Mouse (Mus musculus) adrenal gland, postnatal 4 days (tissue): ENCODE data around the gene Ficd. TPM values are rescaled to one million over a fixed set of nuclear protein-coding genes. Genes with fewer than 3 reads are reported as not detected.

Experiments
- DNase-seq, 2 experiments: peaks; one replicate each; pipeline ENCODE4 v3.0.0; 2021 to 2022; ENCODE audit warnings: low spot score in 2 of 2, mixed read lengths in 2 of 2
- total RNA-seq, 2 experiments: library from RNA; stranded (reverse); gene quantifications; 2 replicates each; pipeline ENCODE4 v1.2.3; 2021

Ficd gene
- total RNA-seq, 2 experiments from 2014 or later, result 10.7 to 13.6 TPM

DNA sequence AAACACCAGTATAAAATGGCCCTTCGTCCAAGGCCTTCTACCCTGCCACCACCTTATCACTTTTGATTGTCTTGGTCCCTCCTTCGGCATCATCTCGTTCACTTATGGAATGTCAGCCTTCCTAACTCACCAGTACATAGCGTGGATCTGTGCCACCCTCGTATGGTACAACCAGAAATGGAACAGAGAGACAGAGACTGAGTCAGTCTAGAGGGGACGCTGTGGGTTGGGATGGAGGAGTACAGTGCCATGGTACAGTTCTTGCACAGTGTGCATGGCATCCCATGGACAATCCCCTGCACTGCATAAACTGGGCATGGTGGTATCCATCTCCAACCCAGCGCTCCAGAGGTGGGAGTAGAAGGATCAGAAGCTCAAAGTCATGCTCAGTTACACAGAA is 6.9 kb upstream of the Ficd start:
- no peak for DNase-seq

DNA sequence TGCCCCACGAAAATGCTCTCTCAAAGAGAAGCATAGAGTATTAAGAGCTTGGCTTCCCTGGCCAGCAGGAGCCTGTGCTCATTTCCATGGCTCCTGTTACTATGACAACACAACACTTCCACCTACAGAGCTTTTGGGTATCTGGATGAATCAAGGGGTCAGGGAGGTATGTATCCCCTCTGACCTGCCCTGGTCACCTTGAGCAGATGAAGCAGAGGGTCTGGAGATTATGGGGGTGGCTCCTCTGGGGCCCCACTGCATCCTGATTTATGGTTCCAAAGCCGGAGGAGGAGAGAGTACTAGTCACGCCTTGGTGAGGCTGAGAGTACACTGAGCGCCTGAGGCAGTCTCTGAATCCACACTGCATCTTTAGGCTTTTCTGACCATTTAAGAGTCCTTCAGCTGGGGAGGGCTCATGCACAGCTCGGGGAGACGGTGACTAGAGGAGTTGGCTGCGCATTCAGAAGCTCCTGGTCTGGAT is 4.9 kb upstream of the Ficd start:
- DNase-seq, result no peak

DNA sequence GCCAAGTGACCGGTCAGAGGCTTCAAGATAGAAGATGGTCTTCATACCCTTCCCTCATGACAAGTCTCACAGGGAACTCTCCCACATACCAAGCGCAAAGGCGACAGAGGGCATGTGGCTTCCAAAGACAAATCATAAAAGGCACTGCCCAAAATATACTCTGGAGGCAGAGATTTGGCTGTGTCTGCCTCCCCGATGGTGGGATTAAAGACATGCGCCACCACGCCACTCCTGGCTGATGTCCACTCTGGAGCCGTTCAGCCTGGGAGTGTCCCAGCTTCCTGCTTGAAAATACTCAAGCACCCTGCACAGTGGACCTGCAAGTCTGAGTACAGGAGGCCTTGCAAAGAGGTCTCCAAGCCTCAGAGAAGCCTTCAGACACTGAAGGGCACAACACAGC is 4.4 kb upstream of the Ficd start:
- DNase-seq, result no peak

DNA sequence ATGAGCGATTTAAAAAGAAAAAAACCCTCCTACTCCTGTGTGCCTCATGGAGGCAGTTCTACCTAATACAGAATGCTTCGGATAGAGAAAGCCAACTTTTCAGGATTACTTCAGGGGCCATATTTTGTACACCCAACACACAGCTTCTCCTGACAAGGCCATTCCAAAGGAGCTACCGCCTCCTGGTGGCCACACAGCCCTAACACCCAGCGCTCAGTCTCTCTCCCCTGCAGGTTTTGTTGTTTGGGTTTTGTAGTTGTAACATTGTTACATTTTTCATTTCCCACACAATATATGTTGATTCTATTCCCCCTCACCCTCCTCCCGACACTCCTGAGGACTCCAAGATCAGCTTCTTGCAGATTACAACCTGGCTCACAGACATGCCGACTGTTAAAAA is 3.4 kb upstream of the Ficd start:
- no peak for DNase-seq

DNA sequence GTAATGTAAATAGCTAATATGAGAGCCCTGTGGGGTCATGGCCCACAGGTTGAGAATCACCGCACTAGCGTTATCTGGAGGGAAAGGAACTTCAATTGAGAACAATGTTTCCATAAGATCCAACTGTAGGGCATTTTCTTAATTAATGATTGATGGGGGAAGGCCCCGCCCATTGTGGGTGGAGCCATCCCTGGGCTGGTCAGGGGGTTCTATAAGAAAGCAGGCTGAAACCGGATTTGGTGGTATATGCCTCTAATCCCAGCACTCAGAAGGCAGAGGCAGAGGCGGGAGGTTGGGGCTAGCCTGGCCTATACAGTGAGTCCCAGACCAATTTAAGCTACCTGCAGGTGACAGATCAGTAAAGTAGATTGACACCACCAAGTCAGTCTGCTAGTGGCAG is 1.2 kb upstream of the Ficd start:
- DNase-seq, result no peak

DNA sequence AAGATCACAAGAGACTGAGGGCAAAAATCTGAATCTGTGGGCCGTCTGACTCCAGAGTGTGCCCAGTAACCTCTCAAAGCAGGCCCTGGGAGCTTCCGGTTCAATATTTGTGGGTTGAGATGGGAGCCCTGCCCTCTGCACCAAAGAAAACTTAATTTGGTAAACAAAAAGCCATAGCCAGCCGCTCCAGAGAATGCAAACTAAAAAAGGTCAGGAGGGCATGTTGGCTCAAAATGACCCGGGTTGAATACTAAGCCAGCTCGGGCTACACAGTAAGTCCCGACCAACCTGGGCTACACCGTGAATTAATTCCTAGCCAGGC is 619 bp upstream of the Ficd start:
- no peak for DNase-seq

DNA sequence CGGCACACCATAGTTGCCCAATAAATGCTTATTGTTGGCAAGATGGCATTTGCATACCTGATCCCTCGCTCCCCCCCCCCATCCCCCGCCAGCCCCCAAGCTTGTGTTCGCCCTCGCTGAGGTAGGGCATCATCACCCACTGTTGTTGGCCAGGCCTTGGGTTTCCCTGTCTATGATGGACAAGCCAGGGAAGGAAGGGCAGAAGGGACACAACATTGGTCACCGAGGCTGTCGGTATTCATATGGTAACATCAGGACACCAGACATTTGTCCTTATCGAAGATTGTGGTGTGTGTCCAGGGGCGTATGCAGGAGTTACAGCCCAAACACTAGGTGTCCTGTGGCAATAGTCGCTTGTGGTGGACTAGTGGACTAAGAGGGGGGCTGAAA is 505 bp downstream of the Ficd start:
- DNase-seq, result no peak

DNA sequence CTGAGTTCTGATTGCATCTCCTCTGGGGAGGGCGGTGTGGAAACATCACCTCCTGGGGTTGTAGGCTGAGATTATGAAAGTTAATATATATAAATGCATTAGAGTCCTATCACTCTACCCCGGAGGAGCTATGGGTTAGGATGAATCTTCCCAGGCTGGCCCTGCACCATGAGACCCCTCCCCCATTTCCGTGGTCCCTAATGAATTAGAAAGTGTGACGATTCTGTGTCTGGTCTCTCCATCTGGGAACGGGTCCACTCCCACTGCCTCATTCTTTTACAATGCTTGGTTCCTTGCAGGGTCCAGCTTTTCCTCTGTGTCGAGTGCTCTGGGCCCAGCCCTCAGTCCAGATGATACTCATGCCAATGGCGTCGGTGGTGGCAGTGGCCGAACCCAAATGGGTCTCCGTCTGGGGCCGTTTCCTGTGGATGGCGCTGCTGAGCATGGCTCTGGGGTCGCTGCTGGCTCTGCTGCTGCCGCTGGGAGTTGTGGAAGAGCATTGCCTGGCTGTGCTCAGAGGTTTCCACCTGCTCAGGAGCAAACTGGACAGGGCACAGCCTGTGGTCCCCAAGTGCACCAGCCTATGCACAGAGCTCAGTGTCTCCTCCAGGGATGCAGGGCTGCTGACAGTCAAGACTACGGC is 1.0 kb downstream of the Ficd start:
- DNase-seq, result no peak

DNA sequence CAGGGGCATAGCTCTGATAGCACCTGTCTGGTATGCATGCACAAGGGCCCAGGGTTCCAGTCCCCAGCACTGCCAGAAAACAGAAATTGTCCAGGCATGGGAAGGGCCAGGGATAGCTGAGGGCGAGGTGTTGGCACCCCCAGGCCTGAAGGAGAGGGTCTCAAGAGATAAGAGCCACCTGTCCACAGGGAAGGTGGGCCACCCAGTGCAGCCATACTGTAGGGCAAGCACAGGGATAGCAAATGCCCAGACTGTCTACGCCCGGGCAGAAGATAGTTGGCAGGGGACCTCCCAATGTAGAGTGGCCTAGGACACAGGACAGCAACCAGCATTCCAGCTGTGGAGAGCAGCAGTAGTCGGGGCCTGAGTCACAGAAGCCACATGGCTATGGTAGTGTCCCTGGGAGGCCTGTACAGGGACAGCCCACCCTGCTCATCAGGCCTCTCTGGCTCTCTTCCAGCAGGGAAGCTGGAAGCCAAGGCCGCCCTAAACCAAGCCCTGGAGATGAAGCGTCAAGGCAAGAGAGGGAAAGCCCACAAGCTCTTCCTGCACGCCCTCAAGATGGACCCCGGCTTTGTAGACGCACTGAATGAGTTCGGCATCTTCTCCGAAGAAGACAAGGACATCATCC is 2.1 kb downstream of the Ficd start:
- no peak for DNase-seq

DNA sequence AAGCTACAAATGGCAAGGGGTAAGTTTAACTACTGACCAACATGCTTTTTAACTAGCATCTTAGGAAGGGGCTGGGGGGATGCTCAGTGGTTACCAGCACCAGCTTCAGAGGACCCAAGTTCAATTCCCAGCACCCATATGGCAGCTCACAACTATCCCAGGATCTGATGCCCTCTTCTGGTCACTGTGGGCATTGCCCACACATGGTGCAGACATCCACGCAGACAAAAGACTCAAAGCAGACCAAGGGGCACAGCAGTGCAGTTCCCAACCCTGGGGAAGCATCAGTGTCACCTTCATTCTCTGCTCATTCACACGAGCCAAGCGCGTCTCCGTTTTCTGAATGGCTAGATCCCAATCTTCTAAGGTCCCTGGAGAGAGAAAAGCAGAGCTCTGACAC is 12.0 kb downstream of the Ficd start:
- DNase-seq, result no peak

DNA sequence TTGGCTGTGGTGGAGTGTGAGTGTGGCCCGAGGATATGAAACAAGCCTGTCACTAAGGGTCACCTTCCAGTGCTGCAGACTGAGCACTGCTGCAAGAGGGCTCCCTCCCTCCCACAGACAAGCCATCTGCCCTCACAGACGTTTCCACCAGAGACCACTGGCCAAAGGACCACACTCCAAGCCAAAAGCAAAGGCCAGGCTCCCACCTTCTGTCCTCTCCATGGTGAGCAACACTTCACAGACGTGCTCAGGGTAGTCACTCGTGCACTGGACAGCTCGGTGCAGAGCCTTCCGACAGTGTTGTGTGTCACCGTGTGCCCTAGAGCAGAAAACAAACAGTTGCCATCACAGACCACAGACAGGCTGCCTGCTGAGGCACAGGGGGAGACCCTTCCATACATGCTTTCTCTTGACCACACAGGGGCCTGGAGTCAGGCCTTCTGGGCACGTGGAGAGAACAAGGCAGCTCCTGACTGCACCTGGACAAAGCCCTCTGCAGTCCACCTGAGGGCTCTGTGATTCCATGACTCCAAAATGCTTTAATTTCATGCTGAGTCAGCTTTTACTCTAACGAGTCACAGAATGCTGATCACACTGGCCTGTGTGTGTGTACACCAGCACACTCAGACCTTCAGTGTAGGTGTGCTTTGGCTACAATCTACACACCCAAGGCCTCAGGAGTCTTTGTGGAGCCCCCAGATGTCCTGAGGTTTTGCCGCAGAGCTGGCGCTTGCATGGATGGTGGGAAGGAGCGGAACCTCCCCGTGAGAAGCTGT is 13.1 kb downstream of the Ficd start:
- no peak for DNase-seq

DNA sequence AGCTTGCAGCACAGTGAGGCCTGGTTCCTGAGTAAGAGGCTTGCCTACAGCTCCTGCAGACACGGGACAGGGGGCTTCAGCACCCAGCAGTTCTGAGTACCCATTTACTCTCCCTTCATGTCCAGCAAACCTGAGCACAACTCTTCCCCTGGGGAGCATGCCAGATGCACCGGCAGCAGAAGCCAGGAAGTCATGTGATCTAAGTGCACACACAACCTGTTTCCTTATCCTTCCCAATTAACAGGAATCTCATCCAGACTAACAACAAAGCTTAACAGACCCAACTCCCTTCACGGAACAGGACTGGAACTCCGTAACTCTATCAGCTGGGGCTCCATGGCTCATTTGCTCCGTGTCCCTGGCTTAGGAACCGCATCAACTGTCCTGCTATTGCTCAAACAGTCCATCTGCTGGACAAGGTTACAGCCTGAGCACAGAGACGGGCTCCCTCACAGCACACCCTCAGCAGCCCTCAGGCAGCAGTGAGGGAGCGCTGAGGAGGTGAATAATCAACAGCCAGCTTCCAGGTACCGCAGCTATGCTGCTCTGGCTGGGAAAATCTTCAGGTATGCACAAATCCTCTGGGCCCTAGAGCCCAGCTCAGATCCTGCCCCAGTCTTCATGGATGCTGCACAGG is 16.0 kb downstream of the Ficd start:
- DNase-seq, result no peak

DNA sequence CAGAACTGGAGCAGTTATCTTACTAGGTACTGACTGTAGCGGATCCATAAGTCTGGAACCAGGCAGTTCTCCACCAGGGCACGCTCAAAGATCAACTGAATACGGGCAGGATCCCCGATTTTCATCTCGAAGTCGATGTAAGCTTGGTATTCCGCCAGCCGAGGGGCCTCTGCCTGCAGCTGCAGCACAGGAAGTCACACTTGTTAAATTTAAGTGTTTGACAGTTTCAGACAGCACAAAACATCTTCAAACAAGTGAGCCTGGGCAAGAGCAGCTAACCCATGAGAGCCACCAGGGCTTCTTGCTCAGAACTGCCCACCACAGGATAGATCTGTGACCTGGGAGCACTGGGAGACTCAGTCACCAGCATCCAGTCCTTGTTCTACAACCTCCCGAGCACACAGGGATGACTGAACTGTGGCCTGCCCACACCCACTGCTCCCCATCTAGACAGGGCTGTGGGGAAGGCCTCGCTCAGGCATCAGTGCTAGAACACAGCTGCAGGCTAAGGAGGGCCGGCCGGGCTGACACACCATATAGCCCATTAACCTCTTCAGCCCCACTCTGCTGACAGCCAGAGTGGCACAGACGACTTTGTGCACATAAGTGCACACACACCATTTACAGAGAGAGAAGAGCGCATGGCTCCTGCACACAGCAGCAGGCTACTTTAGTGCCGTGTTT is 19.9 kb downstream of the Ficd start:
- no peak for DNase-seq

DNA sequence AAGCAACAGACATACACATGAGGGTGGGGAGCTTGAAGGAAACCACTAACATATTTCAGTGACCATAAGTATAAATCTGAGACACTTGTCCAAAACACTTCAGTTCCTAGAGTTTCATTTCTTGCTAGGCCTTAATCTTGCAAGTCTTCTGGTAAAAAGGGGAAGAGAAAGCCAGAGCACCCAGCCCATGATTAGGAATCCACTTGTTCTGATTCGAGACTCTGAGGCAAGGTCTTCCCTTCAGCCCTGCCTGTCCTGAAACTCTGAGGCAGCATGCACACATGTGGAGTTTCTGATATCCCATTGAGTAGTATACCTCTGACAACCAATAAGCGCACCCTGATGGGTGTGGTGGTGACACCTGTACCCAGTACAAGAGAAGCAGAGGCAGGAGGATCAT is 26.0 kb downstream of the Ficd start:
- no peak for DNase-seq

DNA sequence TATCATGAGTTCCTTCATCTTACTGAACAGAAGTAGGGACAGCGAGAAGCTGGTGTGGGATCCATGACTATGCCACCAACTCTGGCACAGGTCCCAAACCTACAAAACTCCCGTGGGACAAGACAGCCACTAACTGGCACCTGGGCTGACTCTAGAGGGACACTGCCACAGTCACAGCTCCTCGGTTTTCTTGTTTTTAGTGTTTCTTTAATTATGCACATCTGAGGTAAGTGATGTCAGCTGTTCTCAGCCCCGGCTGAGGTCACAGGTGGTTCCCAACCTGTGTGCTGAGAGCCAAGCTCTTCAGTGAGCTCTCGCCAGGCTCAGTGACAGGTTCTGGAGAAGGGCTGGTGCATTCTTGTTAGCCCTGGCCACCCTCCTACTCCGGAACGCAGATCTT is 28.8 kb downstream of the Ficd start:
- DNase-seq, result no peak

DNA sequence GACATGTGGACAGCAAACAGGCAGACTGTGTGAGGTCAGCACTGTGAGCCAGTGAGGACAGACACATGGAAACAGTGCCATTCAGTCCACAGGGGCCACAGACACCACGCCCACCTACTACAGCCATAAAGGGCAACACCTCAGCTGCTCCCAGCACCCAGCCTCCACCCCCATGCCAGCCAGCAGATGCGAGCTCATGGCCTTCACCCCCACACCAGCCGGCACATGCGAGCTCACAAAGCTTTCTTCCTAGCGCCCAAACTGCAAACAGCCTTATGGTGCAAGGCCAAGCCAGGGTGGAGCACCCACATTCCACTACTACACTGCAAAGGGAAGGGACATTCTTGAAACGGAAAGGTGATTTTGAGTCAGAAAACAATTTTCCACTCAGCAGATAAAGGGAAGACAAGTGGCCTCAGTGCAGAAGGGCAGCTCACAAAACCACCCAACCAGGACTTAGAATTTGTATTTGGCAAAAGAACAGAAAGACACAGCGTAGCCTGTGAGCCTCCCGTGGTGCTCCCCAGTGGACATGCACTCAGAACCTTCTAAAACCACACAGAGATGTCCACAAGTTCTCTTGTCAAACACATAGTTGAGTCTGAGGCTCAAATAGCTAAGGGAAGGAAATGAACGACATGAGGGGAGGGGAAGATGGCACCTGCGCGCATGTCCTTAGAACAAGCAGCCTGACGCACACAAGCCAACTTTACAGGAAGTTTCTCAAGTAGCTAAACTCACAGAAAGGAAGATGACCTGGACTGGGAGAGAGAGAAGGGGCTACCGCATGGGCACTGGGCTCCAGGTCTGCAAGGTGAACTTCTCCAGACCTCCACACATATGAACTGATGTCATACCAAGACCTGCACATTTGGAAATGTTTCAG is 30.3 kb downstream of the Ficd start:
- DNase-seq, result no peak

DNA sequence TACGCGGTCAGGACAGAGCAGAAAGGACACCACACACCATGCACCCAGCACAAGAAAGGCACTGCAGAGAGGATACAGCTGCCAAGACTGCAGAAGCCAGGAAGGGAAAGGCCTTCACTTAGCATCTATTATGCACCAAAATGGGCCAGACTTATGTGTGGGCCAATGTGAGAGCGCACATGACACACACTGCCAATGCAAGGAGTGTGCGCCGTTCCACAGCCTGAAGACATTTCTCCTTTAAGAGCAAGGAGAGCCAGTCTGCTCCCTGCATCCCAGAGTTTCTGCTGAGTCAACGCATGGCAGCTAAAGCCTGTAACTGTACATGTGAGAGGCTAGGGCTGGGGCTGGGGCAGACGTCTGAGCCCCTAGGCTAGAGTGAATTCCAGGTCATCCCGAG is 33.2 kb downstream of the Ficd start:
- DNase-seq, result no peak

DNA sequence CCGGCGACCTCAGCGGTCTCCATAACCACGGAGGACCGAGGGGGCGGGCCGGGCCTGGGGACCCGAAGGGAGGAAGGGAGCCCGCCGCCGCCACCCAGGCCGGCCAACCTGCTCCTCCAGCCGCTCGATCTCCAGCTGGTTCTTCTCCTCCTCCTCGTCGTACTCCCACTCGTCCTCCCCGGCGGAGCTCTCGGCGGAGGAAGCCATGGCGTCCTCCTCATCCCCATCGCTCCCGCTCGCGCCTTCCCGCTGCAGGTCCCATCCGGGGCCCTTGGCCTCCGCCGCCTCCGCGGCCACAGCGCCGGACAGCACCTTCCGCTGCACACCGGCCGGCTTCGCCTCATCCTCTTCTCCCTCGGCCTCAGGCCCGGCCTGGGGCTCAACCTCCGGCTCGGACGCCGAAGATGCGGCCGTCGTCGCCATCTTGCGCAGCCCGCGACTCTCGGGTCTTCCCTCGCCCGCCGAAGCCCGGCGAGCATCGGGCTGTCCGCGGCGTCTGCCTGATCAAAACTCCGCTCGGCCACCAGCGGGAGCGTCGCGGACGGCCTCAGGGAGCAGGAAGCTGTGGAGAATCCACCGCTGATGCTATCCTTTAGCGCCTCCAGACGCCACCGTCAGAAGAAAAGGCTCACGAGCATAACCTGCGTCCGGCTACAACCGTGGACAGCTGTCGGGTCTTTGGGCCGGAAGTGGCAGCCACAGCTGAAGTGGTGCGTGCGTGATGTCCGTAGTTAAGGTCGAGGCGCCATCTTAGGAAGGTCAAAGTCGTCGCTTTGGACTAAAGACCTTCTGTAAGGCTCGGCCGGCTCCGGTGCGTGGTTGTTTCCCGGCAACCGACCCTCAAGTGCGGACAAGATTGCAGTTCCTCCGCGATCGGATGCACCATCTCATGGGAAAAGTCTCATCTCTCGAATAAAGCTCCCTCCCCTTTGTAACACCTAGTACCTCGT is 35.9 kb downstream of the Ficd start:
- peak; percentile 59 to 67 for DNase-seq

DNA sequence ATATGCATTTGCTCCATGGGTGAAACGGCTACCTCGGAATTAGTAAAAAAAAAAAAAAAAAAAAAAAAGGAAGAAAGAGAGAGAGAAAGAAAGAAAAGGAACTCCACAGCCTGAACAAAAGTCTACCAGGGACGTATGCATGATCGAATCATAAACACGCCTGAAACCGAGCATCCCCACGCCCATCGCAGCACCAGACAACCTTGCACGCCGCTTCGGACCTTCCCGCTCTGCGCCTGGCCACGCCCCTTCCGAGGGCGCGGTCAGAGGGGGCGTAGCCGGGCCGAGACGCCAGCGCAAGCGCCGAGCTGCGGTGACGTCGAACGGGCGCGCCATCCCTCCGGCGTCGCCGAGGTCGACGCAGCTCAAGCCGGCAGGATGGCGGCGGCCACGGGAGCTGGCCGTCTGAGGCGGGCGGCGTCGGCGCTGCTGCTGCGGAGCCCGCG is 36.9 kb downstream of the Ficd start, which contains the start of the genes Sart3 and Iscu:
Sart3 (minus strand) TSS at position 61 of the 446 bp plus-strand sequence.
Iscu (plus strand) TSS at position 299 of the 446 bp plus-strand sequence.
- peak; percentile 85 to 90 for DNase-seq
